Mouse (Mus musculus) forebrain, postnatal 0 days (tissue): Measurements from ENCODE around the gene 2410015M20Rik. TPM values are rescaled to one million over a fixed set of nuclear protein-coding genes. Genes with fewer than 3 reads are reported as not detected.
"Not testable (repeated sequence)": the region's sequence is repeated elsewhere in the genome, so short reads cannot be mapped to it uniquely, and the experiment has no call there.

Experiments used
- ATAC-seq: fragments of 200-750 bp; cut with Nextera tagmentation; 2 replicates; pipeline ENCODE4 v1.8.0; 2017; ENCODE audit warnings: mild to moderate bottlenecking, moderate library complexity
- DNase-seq: peaks from one replicate; pipeline ENCODE4 v3.0.0-alpha.2; 2015
- H3K27ac ChIP-seq: fragments of 300-500 bp; sonication (generic); 2 replicates; pipeline ENCODE4 v1.5.1; 2014; ENCODE audit warnings: low read depth, mild to moderate bottlenecking, antibody characterized with exemption, low read length, moderate library complexity, mixed read lengths
- H3K27me3 ChIP-seq: fragments of 300-500 bp; sonication (generic); 2 replicates; pipeline ENCODE4 v1.6.1; 2014; ENCODE audit warnings: mild to moderate bottlenecking, low read length, mixed read lengths; ENCODE audit not compliant: insufficient read depth
- H3K36me3 ChIP-seq: fragments of 300-500 bp; sonication (generic); 2 replicates; pipeline ENCODE4 v1.6.1; 2014; ENCODE audit warnings: mild to moderate bottlenecking, moderate library complexity; ENCODE audit not compliant: insufficient read depth
- H3K4me1 ChIP-seq: fragments of 300-500 bp; sonication (generic); 2 replicates; pipeline ENCODE4 v1.6.1; 2014; ENCODE audit warnings: antibody characterized with exemption; ENCODE audit not compliant: insufficient read depth
- H3K4me2 ChIP-seq: fragments of 300-500 bp; sonication (generic); 2 replicates; pipeline ENCODE4 v1.6.1; 2014; ENCODE audit warnings: low read depth, mild to moderate bottlenecking, moderate library complexity
- H3K4me3 ChIP-seq: fragments of 300-500 bp; sonication (generic); 2 replicates; pipeline ENCODE4 v1.5.1; 2014; ENCODE audit warnings: low read depth, low read length, mixed read lengths
- H3K9ac ChIP-seq: fragments of 300-500 bp; sonication (generic); 2 replicates; pipeline ENCODE4 v1.6.1; 2014; ENCODE audit warnings: mild to moderate bottlenecking
- H3K9me3 ChIP-seq: fragments of 300-500 bp; sonication (generic); 2 replicates; pipeline ENCODE4 v1.6.1; 2016; ENCODE audit warnings: low read length
- CTCF ChIP-seq: sonication (generic); IDR thresholded peaks from 2 replicates; pipeline ENCODE4 v1.5.1; 2016; ENCODE audit warnings: antibody characterized with exemption, control low read depth, low read depth
- WGBS: fragments of 180-500 bp; shearing (Covaris S2); extraction: QIAGEN DNeasy Blood & Tissue Kit; methylation state at CpG from one replicate; pipeline ENCODE4 v1.1.7; 2014; 5-methylcytosine and 5-hydroxymethylcytosine counted together
- polyA plus RNA-seq: library from polyadenylated mRNA; unstranded; fragments of >200 nt; fragmentation: Nextera tagmentation; extraction: Ambion mirVana; gene quantifications from 2 replicates; pipeline ENCODE4 v1.2.1, GENCODE M21; 2015
- total RNA-seq: library from RNA; depleted of rRNA; stranded (reverse); fragments of >200 nt; gene quantifications from 2 replicates; pipeline ENCODE4 v1.2.3, GENCODE M21; 2014

2410015M20Rik gene
- total and polyA plus RNA-seq, 2 experiments from 2014 or later: 66.0 to 208 TPM

GRCm38 (mm10) chr17:56634023-56634422 lies 24.5 kb upstream of the 2410015M20Rik start:
- no peak overlapping the region for H3K9ac ChIP-seq
- no peak overlapping the region for H3K4me2 ChIP-seq
- H3K4me1 ChIP-seq: no peaks in the 10 kb centered on the region
- no peaks in the 10 kb centered on the region for H3K27me3 ChIP-seq
- no peak overlapping the region for H3K27ac ChIP-seq
- WGBS: 85% methylated on average over 6 of the region's 6 CpGs
- ATAC-seq: no peak
- H3K36me3 ChIP-seq: no peaks in the 10 kb centered on the region
- no peak for DNase-seq
- TF ChIP-seq CTCF: no peak
- no peaks in the 10 kb centered on the region for H3K9me3 ChIP-seq
- H3K4me3 ChIP-seq: no peak overlapping the region

GRCm38 (mm10) chr17:56631807-56632206 lies 22.2 kb upstream of the 2410015M20Rik start:
- H3K9me3 ChIP-seq: no peaks in the 10 kb centered on the region
- no peak for DNase-seq
- no peaks in the 10 kb centered on the region for H3K36me3 ChIP-seq
- H3K4me3 ChIP-seq: no peak overlapping the region
- WGBS: 64% methylated on average over 4 of the region's 4 CpGs
- no peaks in the 10 kb centered on the region for H3K27me3 ChIP-seq
- H3K27ac ChIP-seq: no peak overlapping the region
- no peak for TF ChIP-seq CTCF
- no peak overlapping the region for H3K4me2 ChIP-seq
- no peaks in the 10 kb centered on the region for H3K4me1 ChIP-seq
- no peak overlapping the region for H3K9ac ChIP-seq
- no peak for ATAC-seq

- not testable (repeated sequence) for ATAC-seq, H3K4me3 ChIP-seq, H3K9me3 ChIP-seq, H3K27me3 ChIP-seq, DNase-seq, H3K4me2 ChIP-seq, H3K9ac ChIP-seq, H3K27ac ChIP-seq, H3K36me3 ChIP-seq
- 85% methylated on average over 27 of the region's 27 CpGs for WGBS
- peaks cover 11% of the 10 kb centered on the region for H3K4me1 ChIP-seq
These were observed 20.5 kb upstream of the 2410015M20Rik start for GRCm38 (mm10) chr17:56629800-56630781.

GRCm38 (mm10) chr17:56627530-56628277 lies 18.1 kb upstream of the 2410015M20Rik start, which contains the start of gene Catsperd:
Catsperd (plus strand) TSS chr17:56628143.
- Histone ChIP-seq H3K27me3 (no peaks in the 10 kb centered on the region), H3K9ac (peak within 1 kb of the TSS; percentile 81; the same call in 1 of the 2 replicates), H3K9me3 (no peaks in the 10 kb centered on the region), H3K4me3 (peak within 1 kb of the TSS; percentile 85), H3K27ac (peak within 1 kb of the TSS; percentile 59), H3K4me1 (peaks cover 11% of the 10 kb centered on the region), H3K36me3 (peaks cover 10% of the 10 kb centered on the region; the same call in 1 of the 2 replicates), H3K4me2 (peak within 1 kb of the TSS; percentile 89)
- TF ChIP-seq CTCF: no peak
- DNase-seq (peak; percentile 51), ATAC-seq (peak; percentile 40)
- whole genome bisulfite sequencing: 10% methylated on average over 26 of the region's 26 CpGs

GRCm38 (mm10) chr17:56626754-56627470 lies 17.3 kb upstream of the 2410015M20Rik start, which contains the start of gene Lonp1:
Lonp1 (minus strand) TSS chr17:56626887.
- Histone ChIP-seq H3K4me1 (peaks cover 11% of the 10 kb centered on the region), H3K4me2 (peak within 1 kb of the TSS; percentile 89), H3K9ac (peak within 1 kb of the TSS; percentile 81), H3K4me3 (peak within 1 kb of the TSS; percentile 85), H3K36me3 (peaks cover 18% of the 10 kb centered on the region), H3K27me3 (no peaks in the 10 kb centered on the region), H3K9me3 (no peaks in the 10 kb centered on the region), H3K27ac (peak within 1 kb of the TSS; percentile 69)
- under 1% methylated on average over 50 of the region's 51 CpGs for WGBS
- peak; percentile 98 for DNase-seq
- ATAC-seq: peak; percentile 96
- no peak for TF ChIP-seq CTCF

- peak overlapping the region; percentile 89 for H3K4me2 ChIP-seq
- no peak for TF ChIP-seq CTCF
- no peaks in the 10 kb centered on the region for H3K27me3 ChIP-seq
- ATAC-seq: peak; percentile 8
- peak overlapping the region; percentile 81 for H3K9ac ChIP-seq
- peaks cover 11% of the 10 kb centered on the region for H3K4me1 ChIP-seq
- 2% methylated on average over 32 of the region's 32 CpGs for WGBS
- DNase-seq: no peak
- peak overlapping the region; percentile 69; the same call in 1 of the 2 replicates for H3K27ac ChIP-seq
- peaks cover 23% of the 10 kb centered on the region for H3K36me3 ChIP-seq
- peak overlapping the region; percentile 85 for H3K4me3 ChIP-seq
- no peaks in the 10 kb centered on the region for H3K9me3 ChIP-seq
These were observed 16.7 kb upstream of the 2410015M20Rik start for GRCm38 (mm10) chr17:56626260-56626659.
